Comparison of ENCODE assay signal across 24 mouse cellular contexts in genomic region chrX:47936885-47937284, GRCm38 (mm10). TPM values are rescaled to one million over a fixed set of nuclear protein-coding genes. Genes with fewer than 3 reads are reported as not detected.
DNase-seq lines count a peak whose midpoint lies in the region; ATAC-seq and TF ChIP-seq lines count a peak whose summit lies in the region.
"Had no signal": no experiment of that assay in that cellular context is flagged by ENCODE, and none has a peak within 500 bp of the region (broad histone marks: within the 10 kb centered on the region; RNA-seq: fewer than 3 reads in every experiment).

No protein-coding gene starts in this region.

- H3K4me1 ChIP-seq in forebrain, embryonic 13.5 days = peaks cover 6% of the 10 kb centered on the region
- peaks cover 8% of the 10 kb centered on the region for H3K4me1 ChIP-seq in forebrain, embryonic 10.5 days
- H3K4me1 ChIP-seq in midbrain, embryonic 14.5 days (ENCODE audit: control insufficient read depth, insufficient read depth, low read length) = no peaks in the 10 kb centered on the region
- H3K4me1 ChIP-seq in midbrain, embryonic 15.5 days = no peaks in the 10 kb centered on the region
- H3K4me1 ChIP-seq: embryonic facial prominence, embryonic 15.5 days; heart, embryonic 12.5 days; hindbrain, embryonic 10.5 days had no signal

- H3K4me2 ChIP-seq in forebrain, embryonic 13.5 days = no peak overlapping the region
- no peak overlapping the region for H3K4me2 ChIP-seq in midbrain, embryonic 14.5 days (ENCODE audit: low read length)
- no peak overlapping the region for H3K4me2 ChIP-seq in midbrain, embryonic 15.5 days
- H3K4me2 ChIP-seq: embryonic facial prominence, embryonic 15.5 days; heart, embryonic 12.5 days; hindbrain, embryonic 14.5 days had no signal

- H3K9ac ChIP-seq in forebrain, embryonic 13.5 days = no peak overlapping the region
- H3K9ac ChIP-seq in midbrain, embryonic 14.5 days (replicated peaks; ENCODE audit: low read length) = no peak overlapping the region
- H3K9ac ChIP-seq in midbrain, embryonic 15.5 days = no peak overlapping the region
- H3K9ac ChIP-seq: embryonic facial prominence, embryonic 15.5 days; heart, embryonic 12.5 days; hindbrain, embryonic 14.5 days had no signal

- no peaks in the 10 kb centered on the region for H3K9me3 ChIP-seq in forebrain, embryonic 13.5 days (replicated peaks)
- H3K9me3 ChIP-seq in forebrain, embryonic 10.5 days = no peaks in the 10 kb centered on the region
- H3K9me3 ChIP-seq in midbrain, embryonic 14.5 days (ENCODE audit: control insufficient read depth, low read length) = no peaks in the 10 kb centered on the region
- H3K9me3 ChIP-seq in midbrain, embryonic 15.5 days = no peaks in the 10 kb centered on the region
- H3K9me3 ChIP-seq: embryonic facial prominence, embryonic 15.5 days; heart, embryonic 12.5 days; hindbrain, embryonic 10.5 days had no signal

- H3K36me3 ChIP-seq in forebrain, embryonic 13.5 days (ENCODE audit: poor library complexity, severe bottlenecking) = peaks cover 12% of the 10 kb centered on the region; the same call in 1 of the 2 replicates
- H3K36me3 ChIP-seq in forebrain, embryonic 10.5 days (replicated peaks) = peaks cover 47% of the 10 kb centered on the region
- H3K36me3 ChIP-seq in midbrain, embryonic 14.5 days (ENCODE audit: control insufficient read depth, insufficient read depth, low read length) = 0 out of 2 replicates have a peak, but pooled peaks cover 4% of the 10 kb centered on the region
- H3K36me3 ChIP-seq in midbrain, embryonic 15.5 days (replicated peaks) = no peaks in the 10 kb centered on the region

- H3K27me3 ChIP-seq in forebrain, embryonic 13.5 days = no peaks in the 10 kb centered on the region
- no peaks in the 10 kb centered on the region for H3K27me3 ChIP-seq in forebrain, embryonic 10.5 days (ENCODE audit: poor library complexity, severe bottlenecking)
- H3K27me3 ChIP-seq in midbrain, embryonic 14.5 days (ENCODE audit: control insufficient read depth, insufficient read depth, low read length) = no peaks in the 10 kb centered on the region
- no peaks in the 10 kb centered on the region for H3K27me3 ChIP-seq in midbrain, embryonic 15.5 days (replicated peaks)
- H3K27me3 ChIP-seq: embryonic facial prominence, embryonic 15.5 days; heart, embryonic 12.5 days had no signal

- H3K27ac ChIP-seq in forebrain, embryonic 13.5 days = 0 out of 2 replicates have a peak overlapping the region, but pooled peaks have one; percentile 6
- H3K27ac ChIP-seq in forebrain, embryonic 10.5 days = no peak overlapping the region
- H3K27ac ChIP-seq in midbrain, embryonic 14.5 days (replicated peaks; ENCODE audit: low read depth, low read length) = no peak overlapping the region
- H3K27ac ChIP-seq in midbrain, embryonic 15.5 days = no peak overlapping the region
- H3K27ac ChIP-seq in gastrocnemius, adult 2 months = no peak overlapping the region
- H3K27ac ChIP-seq: embryonic facial prominence, embryonic 15.5 days; hindbrain, embryonic 10.5 days had no signal

- no peak for ATAC-seq in forebrain, embryonic 13.5 days
- no peak for ATAC-seq in midbrain, embryonic 14.5 days (ENCODE audit: low FRiP score, low TSS enrichment)
- ATAC-seq in midbrain, embryonic 15.5 days (replicated peaks) = no peak
- ATAC-seq: CD4-positive, CD25-positive, alpha-beta regulatory T cell, adult 4 months had no signal

- no peak for DNase-seq in forebrain, embryonic 10.5 days (ENCODE audit: extremely low spot score, low spot score)
- DNase-seq in kidney, postnatal 4 days = peak; percentile 13 to 32
- DNase-seq in kidney, postnatal 36 days = no peak
- DNase-seq in midbrain, embryonic 14.5 days = peak; percentile 1
- DNase-seq in ZHBTc4 (ENCODE audit: low read depth, low spot score) = peak; percentile 37
- no peak for DNase-seq in gastrocnemius, adult 2 months
- DNase-seq: adrenal gland, adult 2 months; adrenal gland, postnatal 25 days; B cell, adult 2 months; cerebellum, adult 2 months; cerebellum, postnatal 14 days; embryo, embryonic 11 days; gastrocnemius, postnatal 25 days had no signal

- WGBS in forebrain, embryonic 13.5 days = 44% methylated on average over 5 of the region's 5 CpGs
- WGBS in forebrain, embryonic 10.5 days = 81% methylated on average over 5 of the region's 5 CpGs
- WGBS in midbrain, embryonic 14.5 days = 49% methylated on average over 5 of the region's 5 CpGs
- 36% methylated on average over 5 of the region's 5 CpGs for whole genome bisulfite sequencing in midbrain, embryonic 15.5 days

- H3K4me3 ChIP-seq in forebrain, embryonic 13.5 days = no peak overlapping the region
- no peak overlapping the region for H3K4me3 ChIP-seq in forebrain, embryonic 10.5 days
- no peak overlapping the region for H3K4me3 ChIP-seq in midbrain, embryonic 14.5 days (replicated peaks; ENCODE audit: low read depth, low read length)
- no peak overlapping the region for H3K4me3 ChIP-seq in midbrain, embryonic 15.5 days
- no peak overlapping the region for H3K4me3 ChIP-seq in gastrocnemius, adult 2 months
- H3K4me3 ChIP-seq: embryonic facial prominence, embryonic 15.5 days; erythroblast, embryonic 14.5 days; heart, embryonic 12.5 days; hindbrain, embryonic 10.5 days had no signal

- TF ChIP-seq CTCF in gastrocnemius, adult 2 months (IDR thresholded peaks at IDR 0.05) = no peak

- intact Hi-C loops in gastrocnemius, adult 2 months (cut with DNase I) = no loop called here

RNA-seq across cellular contexts. Expression of gene Ocrl, which starts 24.7 kb away (rescaled TPM):
- 20.3 and 23.2 TPM in 2 replicates for polyA plus RNA-seq in forebrain, embryonic 13.5 days (2015; fragmentation: Nextera tagmentation; extraction: Ambion mirVana)
- 17.2 and 19.0 TPM in 2 replicates for polyA plus RNA-seq in forebrain, embryonic 10.5 days (2016; fragmentation: Nextera tagmentation; extraction: Ambion mirVana)
- polyA plus RNA-seq in midbrain, embryonic 14.5 days (2014; fragmentation: Nextera tagmentation; extraction: Ambion mirVana) = 29.4 and 36.8 TPM in 2 replicates
- polyA plus RNA-seq in midbrain, embryonic 15.5 days (2015; fragmentation: Nextera tagmentation; extraction: Ambion mirVana) = 34.9 and 35.8 TPM in 2 replicates
- total RNA-seq in gastrocnemius, adult 2 months (2021) = 10 to 100 TPM; 12.1 to 17.2 TPM

RNA-seq across cellular contexts. Expression of gene Smarca1, which starts 44.1 kb away (rescaled TPM):
- 21.7 and 25.4 TPM in 2 replicates for polyA plus RNA-seq in forebrain, embryonic 13.5 days (2015; fragmentation: Nextera tagmentation; extraction: Ambion mirVana)
- 14.1 and 15.5 TPM in 2 replicates for polyA plus RNA-seq in forebrain, embryonic 10.5 days (2016; fragmentation: Nextera tagmentation; extraction: Ambion mirVana)
- 36.3 and 50.4 TPM in 2 replicates for polyA plus RNA-seq in midbrain, embryonic 14.5 days (2014; fragmentation: Nextera tagmentation; extraction: Ambion mirVana)
- polyA plus RNA-seq in midbrain, embryonic 15.5 days (2015; fragmentation: Nextera tagmentation; extraction: Ambion mirVana) = 32.9 and 37.3 TPM in 2 replicates
- 1 to 10 TPM; 2.2 to 3.6 TPM for total RNA-seq in gastrocnemius, adult 2 months (2021)
- total RNA-seq: common myeloid progenitor, adult 5-6 weeks; granulocyte monocyte progenitor cell, adult 5-6 weeks; MEL had no signal
- polyA plus RNA-seq: CD4-positive, CD25-positive, alpha-beta regulatory T cell, adult 4 months; erythroblast, embryonic 14.5 days had no signal

Comparison
In these comparisons a context has a peak if more than half of its experiments do, and no peak if none do; other contexts are left out.
1. DNase-seq: peak in kidney, postnatal 4 days (2 of 2), midbrain, embryonic 14.5 days (single experiment) and ZHBTc4 (single experiment); none in forebrain, embryonic 10.5 days (single experiment), kidney, postnatal 36 days (0 of 2) and gastrocnemius, adult 2 months (single experiment).